Mouse (Mus musculus) midbrain, embryonic 11.5 days (tissue): ENCODE data around the gene Pdcd1lg2. TPM values are rescaled to one million over a fixed set of nuclear protein-coding genes. Genes with fewer than 3 reads are reported as not detected.

Source experiments
- ATAC-seq: fragments of 200-750 bp; cut with Nextera tagmentation; 2 replicates; pipeline ENCODE4 v1.8.0; 2017; ENCODE audit warnings: moderate TSS enrichment, moderate library complexity; ENCODE audit not compliant: low FRiP score
- DNase-seq: peaks from one replicate; pipeline ENCODE4 v3.0.0; 2015; ENCODE audit warnings: low spot score; ENCODE audit errors: missing footprints
- H3K27ac ChIP-seq: fragments of 300-500 bp; sonication (generic); 2 replicates; pipeline ENCODE4 v1.5.1; 2014; ENCODE audit warnings: low read depth, low read length
- H3K27me3 ChIP-seq: fragments of 300-500 bp; sonication (generic); 2 replicates; pipeline ENCODE4 v1.6.1; 2014; ENCODE audit warnings: mild to moderate bottlenecking, low read length, moderate library complexity, mixed read lengths; ENCODE audit not compliant: control insufficient read depth, insufficient read depth
- H3K36me3 ChIP-seq: fragments of 300-500 bp; sonication (generic); 2 replicates; pipeline ENCODE4 v1.6.1; 2014; ENCODE audit warnings: mild to moderate bottlenecking, low read length, moderate library complexity, mixed read lengths; ENCODE audit not compliant: control insufficient read depth, insufficient read depth
- H3K4me1 ChIP-seq: fragments of 300-500 bp; sonication (generic); 2 replicates; pipeline ENCODE4 v1.6.1; 2014; ENCODE audit warnings: low read length; ENCODE audit not compliant: control insufficient read depth, insufficient read depth
- H3K4me2 ChIP-seq: fragments of 300-500 bp; sonication (generic); 2 replicates; pipeline ENCODE4 v1.6.1; 2014; ENCODE audit warnings: mild to moderate bottlenecking, moderate library complexity
- H3K4me3 ChIP-seq: fragments of 300-500 bp; sonication (generic); 2 replicates; pipeline ENCODE4 v1.5.1; 2014; ENCODE audit warnings: low read depth, low read length
- H3K9ac ChIP-seq: fragments of 300-500 bp; sonication (generic); 2 replicates; pipeline ENCODE4 v1.6.1; 2014; ENCODE audit warnings: low read length
- H3K9me3 ChIP-seq: fragments of 300-500 bp; sonication (generic); 2 replicates; pipeline ENCODE4 v1.6.1; 2016; ENCODE audit warnings: low read length; ENCODE audit not compliant: control insufficient read depth
- WGBS: fragments of 180-500 bp; shearing (Covaris S2); extraction: QIAGEN DNeasy Blood & Tissue Kit; methylation state at CpG from one replicate; pipeline ENCODE4 v1.1.7; 2014; 5-methylcytosine and 5-hydroxymethylcytosine counted together
- polyA plus RNA-seq: library from polyadenylated mRNA; unstranded; fragments of >200 nt; fragmentation: Nextera tagmentation; extraction: Ambion mirVana; gene quantifications from 2 replicates; pipeline ENCODE4 v1.2.1, GENCODE M21; 2014

Pdcd1lg2 gene
- polyA plus RNA-seq, 1 experiment from 2014 or later: not detected

DNA sequence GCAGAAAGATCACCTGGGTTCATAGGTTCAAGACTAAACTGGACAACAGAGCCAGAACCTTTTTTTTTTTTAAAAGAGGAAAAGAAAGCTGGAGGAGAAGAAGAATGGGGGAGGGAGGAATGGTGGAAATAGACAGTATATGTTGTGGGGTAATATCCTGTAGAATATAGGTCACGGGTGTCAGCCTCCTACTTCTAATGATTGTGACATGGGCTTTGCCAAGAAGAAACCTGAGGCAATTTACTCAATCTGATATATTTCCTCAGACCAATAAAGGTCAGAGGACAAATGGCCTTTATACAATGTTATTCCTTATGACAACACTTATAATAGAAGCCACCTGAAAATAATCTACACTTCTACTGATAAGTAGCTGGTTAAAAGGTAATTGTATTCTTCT, 89.6 kb downstream of the Pdcd1lg2 start:
- Histone ChIP-seq H3K36me3 (no peaks in the 10 kb centered on the region), H3K27ac (no peak overlapping the region), H3K4me3 (no peak overlapping the region), H3K27me3 (no peaks in the 10 kb centered on the region), H3K9ac (no peak overlapping the region), H3K9me3 (no peaks in the 10 kb centered on the region), H3K4me2 (no peak overlapping the region), H3K4me1 (no peaks in the 10 kb centered on the region)
- DNase-seq (no peak), ATAC-seq (no peak)
- 85% methylated on average over 1 of the region's 1 CpGs for WGBS

GRCm38 (mm10) chr19:29501106-29501505, 90.4 kb downstream of the Pdcd1lg2 start:
- Histone ChIP-seq H3K4me1 (no peaks in the 10 kb centered on the region), H3K9me3 (no peaks in the 10 kb centered on the region), H3K27ac (no peak overlapping the region), H3K4me2 (peak overlapping the region; percentile 19; the same call in 1 of the 2 replicates), H3K9ac (no peak overlapping the region), H3K27me3 (no peaks in the 10 kb centered on the region), H3K36me3 (no peaks in the 10 kb centered on the region), H3K4me3 (no peak overlapping the region)
- ATAC-seq (0 out of 2 replicates have a peak, but pooled peaks have one; percentile 48), DNase-seq (peak; percentile 94)
- WGBS: 39% methylated on average over 11 of the region's 11 CpGs

- no peak overlapping the region for H3K9ac ChIP-seq
- no peak for ATAC-seq
- H3K27ac ChIP-seq: no peak overlapping the region
- no peaks in the 10 kb centered on the region for H3K27me3 ChIP-seq
- no peak overlapping the region for H3K4me3 ChIP-seq
- peak; percentile 93 for DNase-seq
- no peak overlapping the region; the same call in 1 of the 2 replicates for H3K4me2 ChIP-seq
- no peaks in the 10 kb centered on the region for H3K36me3 ChIP-seq
- H3K4me1 ChIP-seq: no peaks in the 10 kb centered on the region
- H3K9me3 ChIP-seq: no peaks in the 10 kb centered on the region
- WGBS: 16% methylated on average over 6 of the region's 6 CpGs
Measured at GRCm38 (mm10) chr19:29501507-29501906, 90.8 kb downstream of the Pdcd1lg2 start.

GRCm38 (mm10) chr19:29504131-29504530, 93.4 kb downstream of the Pdcd1lg2 start:
- no peaks in the 10 kb centered on the region for H3K36me3 ChIP-seq
- DNase-seq (no peak), ATAC-seq (no peak)
- H3K9me3 ChIP-seq: no peaks in the 10 kb centered on the region
- no peak overlapping the region for H3K4me3 ChIP-seq
- no peaks in the 10 kb centered on the region for H3K27me3 ChIP-seq
- no peak overlapping the region for H3K9ac ChIP-seq
- WGBS: 86% methylated on average over 2 of the region's 2 CpGs
- H3K4me1 ChIP-seq: no peaks in the 10 kb centered on the region
- no peak overlapping the region for H3K27ac ChIP-seq
- H3K4me2 ChIP-seq: no peak overlapping the region

GRCm38 (mm10) chr19:29505617-29506016, 94.9 kb downstream of the Pdcd1lg2 start:
- Histone ChIP-seq H3K36me3 (no peaks in the 10 kb centered on the region), H3K27me3 (no peaks in the 10 kb centered on the region), H3K4me2 (no peak overlapping the region), H3K4me3 (no peak overlapping the region), H3K9ac (no peak overlapping the region), H3K27ac (no peak overlapping the region), H3K9me3 (no peaks in the 10 kb centered on the region), H3K4me1 (no peaks in the 10 kb centered on the region)
- DNase-seq (peak; percentile 31), ATAC-seq (no peak)
- 87% methylated on average over 7 of the region's 7 CpGs for WGBS

- ATAC-seq (no peak), DNase-seq (peak; percentile 68)
- H3K27ac ChIP-seq: no peak overlapping the region
- 69% methylated on average over 7 of the region's 7 CpGs for WGBS
- H3K9me3 ChIP-seq: no peaks in the 10 kb centered on the region
- no peak overlapping the region for H3K9ac ChIP-seq
- H3K4me1 ChIP-seq: no peaks in the 10 kb centered on the region
- H3K4me2 ChIP-seq: no peak overlapping the region
- H3K4me3 ChIP-seq: no peak overlapping the region
- H3K36me3 ChIP-seq: no peaks in the 10 kb centered on the region
- H3K27me3 ChIP-seq: no peaks in the 10 kb centered on the region
Measured at GRCm38 (mm10) chr19:29508208-29508607, 97.5 kb downstream of the Pdcd1lg2 start.

GRCm38 (mm10) chr19:29509857-29510256, 99.1 kb downstream of the Pdcd1lg2 start:
- no peak overlapping the region for H3K27ac ChIP-seq
- H3K27me3 ChIP-seq: no peaks in the 10 kb centered on the region
- no peak overlapping the region for H3K4me3 ChIP-seq
- ATAC-seq (no peak), DNase-seq (peak; percentile 37)
- no peak overlapping the region for H3K9ac ChIP-seq
- no peak overlapping the region for H3K4me2 ChIP-seq
- no peaks in the 10 kb centered on the region for H3K4me1 ChIP-seq
- 96% methylated on average over 7 of the region's 7 CpGs for WGBS
- H3K9me3 ChIP-seq: no peaks in the 10 kb centered on the region; the same call in 1 of the 2 replicates
- H3K36me3 ChIP-seq: no peaks in the 10 kb centered on the region

DNA sequence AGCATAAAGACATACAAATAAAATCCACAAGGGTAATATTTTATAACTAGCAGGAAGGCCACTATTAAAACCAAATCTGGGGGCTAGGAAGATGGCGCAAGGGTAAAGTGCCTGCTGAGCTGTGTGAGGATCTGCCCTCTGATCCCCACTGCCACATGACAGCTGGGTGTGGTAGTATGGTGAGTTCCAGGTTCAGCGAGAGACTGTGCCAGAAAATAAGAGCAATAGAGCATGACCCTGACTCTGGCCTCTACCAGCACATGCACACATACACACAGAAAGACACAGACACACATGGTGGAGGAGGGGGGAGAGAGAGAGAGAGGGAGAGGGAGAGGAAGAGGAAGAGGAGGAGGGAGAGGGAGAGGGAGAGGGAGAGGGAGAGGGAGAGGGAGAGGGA, 101.1 kb downstream of the Pdcd1lg2 start:
- no peaks in the 10 kb centered on the region for H3K4me1 ChIP-seq
- H3K27ac ChIP-seq: no peak overlapping the region
- WGBS: 81% methylated on average over 2 of the region's 2 CpGs
- no peak overlapping the region for H3K4me3 ChIP-seq
- H3K4me2 ChIP-seq: no peak overlapping the region
- H3K27me3 ChIP-seq: no peaks in the 10 kb centered on the region
- H3K36me3 ChIP-seq: no peaks in the 10 kb centered on the region
- DNase-seq (no peak), ATAC-seq (no peak)
- H3K9ac ChIP-seq: no peak overlapping the region
- H3K9me3 ChIP-seq: no peaks in the 10 kb centered on the region; the same call in 1 of the 2 replicates

GRCm38 (mm10) chr19:29513111-29513766, 102.5 kb downstream of the Pdcd1lg2 start:
- Histone ChIP-seq H3K9me3 (no peaks in the 10 kb centered on the region; the same call in 1 of the 2 replicates), H3K4me3 (no peak overlapping the region), H3K4me1 (no peaks in the 10 kb centered on the region), H3K27ac (no peak overlapping the region), H3K36me3 (no peaks in the 10 kb centered on the region), H3K9ac (no peak overlapping the region), H3K27me3 (no peaks in the 10 kb centered on the region), H3K4me2 (no peak overlapping the region)
- DNase-seq (peak; percentile 39), ATAC-seq (no peak)
- WGBS: 61% methylated on average over 2 of the region's 2 CpGs
